47 mouse cellular contexts compared by ENCODE assay signal in the genomic region with DNA sequence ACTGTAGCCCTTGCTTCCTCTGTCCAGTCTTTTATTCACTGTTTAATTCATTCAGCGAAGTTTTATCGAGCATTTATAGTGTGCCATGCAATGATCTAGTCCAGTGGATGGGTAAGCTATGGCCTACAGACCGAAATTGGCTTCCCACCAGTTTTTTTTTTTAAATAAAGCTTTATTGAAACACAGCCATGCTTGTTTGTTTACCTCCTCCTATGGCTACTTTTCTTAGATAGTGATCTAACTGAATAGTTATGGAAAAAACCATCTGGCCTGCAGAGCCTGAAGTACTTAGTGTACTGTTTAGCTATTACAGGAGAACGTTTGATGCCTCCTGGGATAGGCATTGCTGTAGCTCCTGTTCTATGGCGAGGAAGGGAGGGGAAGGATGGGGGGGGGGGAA. TPM values are rescaled to one million over a fixed set of nuclear protein-coding genes. Genes with fewer than 3 reads are reported as not detected.
"Had no signal": no experiment of that assay in that cellular context is flagged by ENCODE, and none has a peak within 500 bp of the region (broad histone marks: within the 10 kb centered on the region; RNA-seq: fewer than 3 reads in every experiment).

No protein-coding gene starts in this region.

- H3K9ac ChIP-seq: heart, embryonic 12.5 days; heart, embryonic 13.5 days; heart, embryonic 15.5 days; hindbrain, embryonic 12.5 days; hindbrain, embryonic 13.5 days; hindbrain, embryonic 14.5 days; hindbrain, embryonic 15.5 days; intestine, embryonic 15.5 days; kidney, embryonic 15.5 days had no signal

- H3K27me3 ChIP-seq: intestine, embryonic 15.5 days had no signal

- H3K27ac ChIP-seq: heart, embryonic 13.5 days; heart, embryonic 15.5 days; hindbrain, embryonic 10.5 days; hindbrain, embryonic 12.5 days; hindbrain, embryonic 13.5 days; hindbrain, embryonic 14.5 days; hindbrain, embryonic 15.5 days; hindbrain, postnatal 0 days; intestine, embryonic 15.5 days; kidney, postnatal 0 days; layer of hippocampus, adult 2 months; left cerebral cortex, adult 2 months had no signal

- H3K4me1 ChIP-seq: hindbrain, embryonic 10.5 days had no signal

- ATAC-seq: hindbrain, embryonic 16.5 days; hindbrain, postnatal 0 days; inflammation-experienced regulatory T-cells, adult 6 months; intestine, embryonic 15.5 days; intestine, embryonic 16.5 days; intestine, postnatal 0 days had no signal

- H3K4me3 ChIP-seq: heart, embryonic 12.5 days; heart, embryonic 13.5 days; heart, embryonic 15.5 days; hindbrain, embryonic 10.5 days; hindbrain, embryonic 12.5 days; hindbrain, embryonic 13.5 days; hindbrain, embryonic 15.5 days; intestine, embryonic 15.5 days; kidney, embryonic 15.5 days; layer of hippocampus, adult 2 months; left cerebral cortex, adult 2 months had no signal

- H3K9me3 ChIP-seq: heart, embryonic 12.5 days; heart, embryonic 13.5 days; heart, embryonic 15.5 days; hindbrain, embryonic 10.5 days; hindbrain, embryonic 12.5 days; hindbrain, embryonic 13.5 days; hindbrain, embryonic 15.5 days; intestine, embryonic 15.5 days; kidney, embryonic 15.5 days had no signal

- H3K4me2 ChIP-seq: heart, embryonic 11.5 days; heart, embryonic 12.5 days; heart, embryonic 13.5 days; heart, embryonic 15.5 days; hindbrain, embryonic 12.5 days; hindbrain, embryonic 13.5 days; hindbrain, embryonic 14.5 days; hindbrain, embryonic 15.5 days; intestine, embryonic 15.5 days; kidney, embryonic 15.5 days had no signal

- DNase-seq: heart, postnatal 14 days; heart, postnatal 36 days; heart, postnatal 4 days; kidney, adult 11 months; kidney, adult 18-20 months; kidney, adult 2 months; kidney, adult 8-10 months; kidney, adult 9 months; kidney, postnatal 10 days; kidney, postnatal 14 days; kidney, postnatal 25 days; kidney, postnatal 36 days; kidney, postnatal 4 days; layer of hippocampus, adult 9-11 months; layer of hippocampus, postnatal 36 days had no signal

- H3K36me3 ChIP-seq: heart, embryonic 12.5 days; heart, embryonic 13.5 days; heart, embryonic 15.5 days; hindbrain, embryonic 10.5 days; hindbrain, embryonic 12.5 days; hindbrain, embryonic 13.5 days; hindbrain, embryonic 15.5 days; intestine, embryonic 15.5 days; kidney, embryonic 15.5 days had no signal

RNA-seq across cellular contexts. Expression of a gene that starts 23.6 kb away (rescaled TPM):
- total RNA-seq: heart, postnatal 36 days; hematopoietic stem cell, adult 5-6 weeks had no signal
- polyA plus RNA-seq: hindbrain, embryonic 10.5 days; inflammation-experienced regulatory T-cells, adult 6 months had no signal

RNA-seq across cellular contexts. Expression of a gene that starts 28.8 kb away (rescaled TPM):
- total RNA-seq: heart, postnatal 14 days; heart, postnatal 25 days; heart, postnatal 36 days; heart, postnatal 4 days; hematopoietic stem cell, adult 5-6 weeks; hindbrain, postnatal 0 days; layer of hippocampus, adult 18-20 months; layer of hippocampus, adult 8-10 months; layer of hippocampus, postnatal 14 days; layer of hippocampus, postnatal 25 days; layer of hippocampus, postnatal 36 days; left cerebral cortex, adult 18-20 months; left cerebral cortex, adult 8-10 months had no signal
- polyA plus RNA-seq: heart, embryonic 14.5 days; heart, embryonic 15.5 days; heart, embryonic 16.5 days; hindbrain, embryonic 14.5 days; hindbrain, embryonic 15.5 days; hindbrain, embryonic 16.5 days; hindbrain, postnatal 0 days; intestine, embryonic 15.5 days; intestine, embryonic 16.5 days; intestine, postnatal 0 days; kidney, adult 2 months; kidney, embryonic 14.5 days; kidney, embryonic 15.5 days; kidney, embryonic 16.5 days; kidney, postnatal 0 days; large intestine, adult 2 months had no signal
